ENCODE assay signal across 30 mouse cellular contexts in genomic region chr11:6152864-6153263, GRCm38 (mm10). TPM values are rescaled to one million over a fixed set of nuclear protein-coding genes. Genes with fewer than 3 reads are reported as not detected.
DNase-seq lines count a peak whose midpoint lies in the region; ATAC-seq and TF ChIP-seq lines count a peak whose summit lies in the region.
"Had no signal": no experiment of that assay in that cellular context is flagged by ENCODE, and none has a peak within 500 bp of the region (broad histone marks: within the 10 kb centered on the region; RNA-seq: fewer than 3 reads in every experiment).

No protein-coding gene starts in this region.

- 28% methylated on average over 4 of the region's 4 CpGs for WGBS in spleen, adult 2 months

- peaks cover 13% of the 10 kb centered on the region for H3K36me3 ChIP-seq in spleen, adult 2 months (ENCODE audit: control insufficient read depth, insufficient read depth, low read length)

- H3K27me3 ChIP-seq in spleen, adult 2 months (ENCODE audit: control insufficient read depth, insufficient read depth, low read length): no peaks in the 10 kb centered on the region
- H3K27me3 ChIP-seq: CH12.LX; embryonic facial prominence, embryonic 13.5 days; forebrain, embryonic 15.5 days; hindbrain, embryonic 15.5 days; intestine, embryonic 15.5 days; limb, embryonic 13.5 days; liver, embryonic 12.5 days; megakaryocyte, embryonic 14.5 days; midbrain, embryonic 13.5 days; neural tube, embryonic 15.5 days had no signal

- DNase-seq in spleen, adult 2 months (ENCODE audit: low read depth in 1 of 2, low spot score in 2 of 2): no peak
- DNase-seq in spleen, adult 18-20 months: no peak
- DNase-seq in naive thymus-derived CD4-positive, alpha-beta T cell, adult 2 months (ENCODE audit: low read depth): peak; percentile 53
- peak; percentile 34 for DNase-seq in thymus, postnatal 4 days
- DNase-seq in heart, postnatal 14 days: no peak
- DNase-seq in heart, postnatal 25 days (ENCODE audit: low spot score): no peak
- DNase-seq: adrenal gland, postnatal 14 days; cerebellum, adult 11 months; cerebellum, postnatal 10 days; gastrocnemius, postnatal 25 days; kidney, adult 2 months; layer of hippocampus, adult 9-11 months; liver, postnatal 0 days; lung, postnatal 4 days; right cerebral cortex, postnatal 25 days had no signal

- peak; percentile 66 for ATAC-seq in CD4-positive, CD25-positive, alpha-beta regulatory T cell, adult 4 months
- ATAC-seq: forebrain, embryonic 15.5 days; intestine, embryonic 15.5 days; liver, embryonic 12.5 days; liver, postnatal 0 days; midbrain, embryonic 13.5 days had no signal

- TF ChIP-seq CTCF in spleen, adult 2 months (IDR thresholded peaks at IDR 0.05; ENCODE audit: extremely low read depth, insufficient read depth, insufficient read length, insufficient replicate concordance): no peak

- H3K4me1 ChIP-seq in spleen, adult 2 months (ENCODE audit: control insufficient read depth, insufficient read depth, insufficient read length): peaks cover 17% of the 10 kb centered on the region

- no peak for TF ChIP-seq POLR2A in spleen, adult 2 months (IDR thresholded peaks at IDR 0.05; ENCODE audit: low read depth, low read length)

- H3K27ac ChIP-seq in spleen, adult 2 months (ENCODE audit: insufficient read depth, low read length): peak overlapping the region; percentile 36; the same call in 1 of the 2 replicates
- H3K27ac ChIP-seq: embryonic facial prominence, embryonic 13.5 days; forebrain, embryonic 10.5 days; forebrain, embryonic 15.5 days; hindbrain, embryonic 15.5 days; intestine, embryonic 15.5 days; kidney, postnatal 0 days; liver, embryonic 12.5 days; midbrain, embryonic 13.5 days; neural tube, embryonic 15.5 days had no signal

- no peak overlapping the region for H3K4me3 ChIP-seq in spleen, adult 2 months (ENCODE audit: extremely low read depth, insufficient read depth, insufficient read length)
- H3K4me3 ChIP-seq: embryonic facial prominence, embryonic 13.5 days; forebrain, embryonic 10.5 days; forebrain, embryonic 15.5 days; hindbrain, embryonic 15.5 days; intestine, embryonic 15.5 days; limb, embryonic 13.5 days; liver, embryonic 12.5 days; megakaryocyte, embryonic 14.5 days; midbrain, embryonic 13.5 days; neural tube, embryonic 15.5 days had no signal

- intact Hi-C loops in heart, postnatal 14 days (cut with DNase I): no loop called here
- intact Hi-C loops in heart, postnatal 25 days (cut with DNase I): no loop called here

RNA-seq across cellular contexts. Expression of gene A730071L15Rik, which starts 47.0 kb away (rescaled TPM):
- 0.07 and 0.09 TPM in 2 replicates for polyA plus RNA-seq in spleen, adult 2 months (2012; rRNA removed)
- under 1 TPM in 1 of 2 experiments, not detected in 1; 0.56 TPM for polyA plus RNA-seq in CD4-positive, CD25-positive, alpha-beta regulatory T cell, adult 4 months (2017; shearing (Covaris generic))
- not detected for total RNA-seq in heart, postnatal 14 days (2021)
- under 1 TPM in 1 of 2 experiments, not detected in 1; 0.17 TPM for total RNA-seq in heart, postnatal 25 days (2021)
- total RNA-seq: adrenal gland, postnatal 14 days; hematopoietic stem cell, adult 5-6 weeks had no signal
- polyA plus RNA-seq: frontal cortex, adult 2 months had no signal

RNA-seq across cellular contexts. Expression of gene Nudcd3, which starts 47.4 kb away (rescaled TPM):
- polyA plus RNA-seq in spleen, adult 2 months (2012; rRNA removed): 20.0 and 27.0 TPM in 2 replicates
- 10 to 100 TPM; 32.3 to 52.0 TPM for polyA plus RNA-seq in CD4-positive, CD25-positive, alpha-beta regulatory T cell, adult 4 months (2017; shearing (Covaris generic))
- total RNA-seq in heart, postnatal 14 days (2021): 10 to 100 TPM; 56.3 to 57.6 TPM
- 10 to 100 TPM; 59.3 to 59.6 TPM for total RNA-seq in heart, postnatal 25 days (2021)

Comparison
In these comparisons a context has a peak if more than half of its experiments do, and no peak if none do; other contexts are left out.
1. DNase-seq: peak in naive thymus-derived CD4-positive, alpha-beta T cell, adult 2 months (single experiment) and thymus, postnatal 4 days (single experiment); none in spleen, adult 2 months (0 of 2), spleen, adult 18-20 months (0 of 2), heart, postnatal 14 days (0 of 2) and heart, postnatal 25 days (single experiment).